ENCODE assay signal across 8 mouse cellular contexts in genomic region chr7:87110985-87111372, GRCm38 (mm10).
A peak's percentile ranks its signal among the peaks of the same experiment; 100 is the strongest.
DNase-seq lines count a peak whose midpoint lies in the region; ATAC-seq lines count a peak whose summit lies in the region.

No protein-coding gene starts in this region.

- no peaks in the 10 kb centered on the region for H3K4me1 ChIP-seq in heart, embryonic 16.5 days (ENCODE audit: control insufficient read depth, insufficient read depth, low read length)
- 0 out of 2 replicates have a peak, but pooled peaks cover 3% of the 10 kb centered on the region for H3K4me1 ChIP-seq in midbrain, embryonic 14.5 days (ENCODE audit: control insufficient read depth, insufficient read depth, low read length)

- intact Hi-C loops in heart, postnatal 25 days (cut with DNase I) = loop anchor here (10.0 kb wide), 2 partner anchors 164 to 294 kb away; no protein-coding TSS in a partner anchor

- no peaks in the 10 kb centered on the region for H3K27me3 ChIP-seq in heart, embryonic 16.5 days (ENCODE audit: control insufficient read depth, insufficient read depth, low read length)
- no peaks in the 10 kb centered on the region for H3K27me3 ChIP-seq in midbrain, embryonic 14.5 days (ENCODE audit: control insufficient read depth, insufficient read depth, low read length)

- H3K4me3 ChIP-seq in heart, embryonic 16.5 days (ENCODE audit: low read length) = no peak overlapping the region
- peak overlapping the region; percentile 3; the same call in 1 of the 2 replicates for H3K4me3 ChIP-seq in midbrain, embryonic 14.5 days (replicated peaks; ENCODE audit: low read depth, low read length)

- no peak overlapping the region for H3K9ac ChIP-seq in heart, embryonic 16.5 days (ENCODE audit: low read length)
- H3K9ac ChIP-seq in midbrain, embryonic 14.5 days (replicated peaks; ENCODE audit: low read length) = peak overlapping the region; percentile 25

- peak overlapping the region; percentile 1; the same call in 1 of the 2 replicates for H3K4me2 ChIP-seq in heart, embryonic 16.5 days (ENCODE audit: low read depth, low read length)
- H3K4me2 ChIP-seq in midbrain, embryonic 14.5 days (ENCODE audit: low read length) = peak overlapping the region; percentile 27

- no peak for DNase-seq in heart, postnatal 25 days (ENCODE audit: low spot score)
- peak; percentile 4 for DNase-seq in embryo, embryonic 9.5 days (ENCODE audit: extremely low spot score)
- DNase-seq in forelimb bud, embryonic 11.5 days (ENCODE audit: low read depth, low spot score) = peak; percentile 0
- peak; percentile 67 for DNase-seq in midbrain, embryonic 14.5 days
- no peak for DNase-seq in B cell, adult 2 months
- no peak for DNase-seq in T-cell, adult 2 months (ENCODE audit: low spot score)
- no peak for DNase-seq in urinary bladder, postnatal 14 days (ENCODE audit: low spot score)

- no peak for ATAC-seq in heart, embryonic 16.5 days (replicated peaks; ENCODE audit: extremely low read depth, insufficient read depth, low FRiP score)
- peak; percentile 64; the same call in 1 of the 2 replicates for ATAC-seq in midbrain, embryonic 14.5 days (ENCODE audit: low FRiP score, low TSS enrichment)

- H3K27ac ChIP-seq in heart, embryonic 16.5 days (ENCODE audit: low read length) = no peak overlapping the region
- peak overlapping the region; percentile 69 for H3K27ac ChIP-seq in midbrain, embryonic 14.5 days (replicated peaks; ENCODE audit: low read depth, low read length)

- WGBS in heart, embryonic 16.5 days = 68% methylated on average over 4 of the region's 4 CpGs
- WGBS in midbrain, embryonic 14.5 days = 48% methylated on average over 4 of the region's 4 CpGs

- no peaks in the 10 kb centered on the region for H3K9me3 ChIP-seq in heart, embryonic 16.5 days (replicated peaks; ENCODE audit: control insufficient read depth, low read length)
- H3K9me3 ChIP-seq in midbrain, embryonic 14.5 days (ENCODE audit: control insufficient read depth, low read length) = no peaks in the 10 kb centered on the region

- H3K36me3 ChIP-seq in heart, embryonic 16.5 days (ENCODE audit: control insufficient read depth, insufficient read depth) = no peaks in the 10 kb centered on the region
- no peaks in the 10 kb centered on the region for H3K36me3 ChIP-seq in midbrain, embryonic 14.5 days (ENCODE audit: control insufficient read depth, insufficient read depth, low read length)

Comparison
In these comparisons a context has a peak if more than half of its experiments do, and no peak if none do; other contexts are left out.
1. DNase-seq: peak in embryo, embryonic 9.5 days (single experiment), forelimb bud, embryonic 11.5 days (single experiment) and midbrain, embryonic 14.5 days (single experiment); none in heart, postnatal 25 days (single experiment), B cell, adult 2 months (0 of 2), T-cell, adult 2 months (single experiment) and urinary bladder, postnatal 14 days (single experiment).